Mouse (Mus musculus): Measurements from ENCODE around the gene Ube2o.
"Not testable (repeated sequence)": the region's sequence is repeated elsewhere in the genome, so short reads cannot be mapped to it uniquely, and the experiment has no call there.

Ube2o gene

DNA sequence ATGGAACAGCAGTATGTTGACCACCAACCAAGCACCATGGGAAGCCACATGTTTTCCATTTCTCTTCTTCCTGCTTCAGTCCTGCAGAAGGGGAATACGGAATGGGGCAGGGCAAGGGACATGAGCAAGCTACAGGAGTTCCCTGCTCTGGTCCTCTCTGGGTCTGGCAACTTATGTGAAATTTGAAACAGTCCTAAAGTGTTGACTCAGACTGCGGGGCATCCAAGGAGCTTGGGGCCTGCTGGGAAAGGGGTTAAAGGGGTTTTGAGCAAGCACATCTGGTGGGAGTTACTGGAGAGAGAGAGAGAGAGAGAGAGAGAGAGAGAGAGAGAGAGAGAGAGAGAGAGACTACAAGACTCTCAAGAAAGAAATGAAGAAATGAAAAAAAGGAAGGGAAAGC, 72.6 kb downstream of the Ube2o start:
- no peak for DNase-seq

- no peak for DNase-seq
Observed at GRCm38 (mm10) chr11:116506151-116506875, 74.9 kb downstream of the Ube2o start.

GRCm38 (mm10) chr11:116505573-116505972, 75.7 kb downstream of the Ube2o start:
- no peak for DNase-seq

GRCm38 (mm10) chr11:116504516-116504915, 76.7 kb downstream of the Ube2o start:
- DNase-seq: no peak

GRCm38 (mm10) chr11:116501005-116501746, 80.1 kb downstream of the Ube2o start:
- DNase-seq: peak; percentile 47

DNA sequence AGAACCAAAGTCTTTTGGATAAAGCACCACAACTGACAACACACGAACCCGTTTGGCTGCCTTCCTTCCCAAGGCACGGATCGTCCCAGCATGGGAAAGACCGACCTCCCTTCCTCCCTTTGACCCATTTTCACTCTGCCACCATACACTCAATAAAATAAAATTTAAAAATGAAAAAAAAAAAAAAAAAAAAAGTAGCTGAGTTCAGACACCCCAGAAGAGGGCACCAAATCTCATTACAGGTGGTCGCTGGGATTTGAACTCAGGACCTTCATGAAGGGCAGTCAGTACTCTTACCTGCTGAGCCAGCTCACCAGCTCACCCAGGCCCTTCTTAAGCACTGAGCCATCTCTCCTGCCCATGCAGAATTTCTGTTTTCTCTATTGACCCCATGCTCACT, 82.2 kb downstream of the Ube2o start:
- DNase-seq: no peak

GRCm38 (mm10) chr11:116498596-116498995, 82.7 kb downstream of the Ube2o start:
- DNase-seq: no peak

- no peak for DNase-seq
Observed at GRCm38 (mm10) chr11:116497313-116497712, 83.9 kb downstream of the Ube2o start.

GRCm38 (mm10) chr11:116494474-116495174, 86.6 kb downstream of the Ube2o start:
- DNase-seq: peak; percentile 85

GRCm38 (mm10) chr11:116493795-116494252, 87.4 kb downstream of the Ube2o start, which contains the start of gene Prpsap1:
Gene Prpsap1 (minus strand): TSS chr11:116494202.
- peak; percentile 63 for DNase-seq

- DNase-seq: no peak
Observed at GRCm38 (mm10) chr11:116493191-116493590, 88.1 kb downstream of the Ube2o start.

DNA sequence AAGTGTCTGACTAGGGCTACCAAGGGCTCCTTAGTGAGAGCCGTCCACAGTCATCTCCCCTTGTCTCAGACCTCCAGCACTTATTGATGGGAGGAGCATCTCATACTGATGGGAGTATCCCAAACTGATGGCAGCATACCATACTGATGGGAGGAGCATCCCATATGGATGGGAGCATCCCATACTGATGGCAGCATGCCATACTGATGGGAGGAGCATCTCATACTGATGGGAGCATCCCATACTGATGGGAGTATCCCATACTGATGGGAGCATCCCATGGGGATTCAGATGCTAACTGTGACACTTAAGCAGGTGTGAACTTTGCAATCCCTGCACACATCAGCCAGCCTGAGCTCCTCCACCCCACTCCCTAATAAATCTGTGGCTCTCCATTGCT, 88.7 kb downstream of the Ube2o start:
- DNase-seq: not testable (repeated sequence)

DNA sequence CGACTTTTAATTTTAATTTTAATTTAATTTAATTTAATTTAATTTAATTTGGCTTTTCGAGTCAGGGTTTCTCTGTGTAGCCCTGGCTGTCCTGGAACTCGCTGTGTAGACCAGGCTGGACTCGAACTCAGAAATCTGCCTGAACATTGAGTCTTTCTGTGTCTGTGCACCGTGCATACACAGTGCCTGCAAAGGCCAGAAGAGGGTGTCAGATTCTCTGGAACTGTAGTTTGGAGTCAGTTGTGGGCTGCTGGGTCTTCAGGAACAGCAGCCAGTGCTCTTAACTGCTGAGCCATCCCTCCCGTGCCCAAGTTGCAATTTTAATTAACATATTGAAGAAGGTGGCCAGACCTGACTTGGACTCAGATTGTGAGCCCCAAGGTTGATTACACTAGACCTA, 89.9 kb downstream of the Ube2o start:
- DNase-seq: no peak

- DNase-seq: peak; percentile 93
Observed at GRCm38 (mm10) chr11:116490232-116491107, 90.8 kb downstream of the Ube2o start.

- DNase-seq: no peak
Observed at GRCm38 (mm10) chr11:116489771-116490231, 91.4 kb downstream of the Ube2o start.

DNA sequence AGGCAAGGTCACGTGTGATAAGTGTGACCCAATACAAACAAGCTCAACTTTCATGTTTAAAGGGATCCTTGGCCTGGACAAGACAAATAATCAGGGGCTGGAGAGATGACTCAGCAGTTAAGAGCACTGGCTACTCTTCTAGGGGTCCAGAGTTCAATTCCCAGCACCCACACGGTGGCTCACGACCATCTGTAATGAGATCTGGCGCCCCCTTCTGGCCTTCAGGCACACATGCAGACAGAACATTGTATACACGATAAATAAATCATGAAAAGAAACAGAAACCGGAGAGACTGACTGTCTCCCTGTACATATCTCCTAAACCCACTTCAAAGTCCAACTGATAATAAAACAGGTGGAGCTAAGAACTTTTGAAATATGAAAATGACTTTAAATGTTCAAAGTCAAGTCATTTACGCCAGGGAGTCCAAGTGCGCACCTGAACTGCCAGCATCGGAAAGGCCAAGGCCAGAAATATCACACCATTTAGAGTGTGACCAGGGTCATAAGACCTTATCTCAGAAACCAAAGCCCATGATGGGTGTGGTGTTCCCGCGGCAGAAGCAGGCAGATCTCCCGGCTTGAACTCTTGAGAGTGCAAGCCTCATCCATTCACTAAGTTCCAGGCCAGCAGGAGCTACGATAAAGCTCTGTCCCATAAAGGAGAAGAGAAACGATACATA, 92.4 kb downstream of the Ube2o start:
- DNase-seq: no peak

DNA sequence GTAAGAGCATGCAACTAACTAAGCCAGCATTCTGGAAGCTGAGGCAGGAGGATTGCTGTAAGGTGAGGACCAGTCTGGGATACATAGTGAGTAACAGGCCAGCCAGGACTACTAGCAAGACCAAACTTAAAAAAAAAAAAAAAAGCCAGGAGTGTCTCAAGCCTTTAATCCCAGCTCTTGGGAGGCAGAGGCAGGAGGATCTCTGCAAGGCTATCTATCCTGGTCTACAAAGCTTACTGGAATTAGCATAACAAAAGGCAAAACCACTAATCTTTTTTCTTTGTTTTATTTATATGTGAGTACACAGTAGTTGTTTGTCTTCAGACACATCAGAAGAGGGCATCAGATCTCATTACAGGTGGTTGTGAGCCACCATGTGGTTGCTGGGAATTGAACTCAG, 93.0 kb downstream of the Ube2o start:
- DNase-seq: no peak

Data from kidney, postnatal 14 days (tissue).